Mouse (Mus musculus): ENCODE results near the gene Ppat.
"Not testable (repeated sequence)": the region's sequence is repeated elsewhere in the genome, so short reads cannot be mapped to it uniquely, and the experiment has no call there.

Gene Ppat

DNA sequence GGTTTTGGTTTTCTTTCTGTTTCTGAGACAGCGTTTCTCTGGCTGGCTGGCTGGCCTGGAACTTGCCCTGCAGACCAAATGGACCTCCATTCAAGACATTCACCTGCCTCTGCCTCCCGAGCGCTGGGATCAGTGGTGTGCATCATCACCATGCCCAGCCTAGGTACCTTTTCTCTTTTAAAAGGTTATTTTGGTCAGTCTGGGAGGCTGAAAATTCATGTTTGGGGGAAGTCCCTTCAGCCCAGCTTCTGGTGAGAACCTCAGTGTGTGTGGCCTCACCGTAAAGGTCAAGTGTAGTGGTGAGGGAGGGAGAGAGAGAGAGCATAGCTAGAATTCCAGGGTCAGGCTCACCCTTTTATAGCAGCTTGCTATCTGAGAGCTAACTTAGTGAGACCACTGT lies 3.6 kb downstream of the Ppat start:
- DNase-seq (ENCODE audit: low read depth): no peak

DNA sequence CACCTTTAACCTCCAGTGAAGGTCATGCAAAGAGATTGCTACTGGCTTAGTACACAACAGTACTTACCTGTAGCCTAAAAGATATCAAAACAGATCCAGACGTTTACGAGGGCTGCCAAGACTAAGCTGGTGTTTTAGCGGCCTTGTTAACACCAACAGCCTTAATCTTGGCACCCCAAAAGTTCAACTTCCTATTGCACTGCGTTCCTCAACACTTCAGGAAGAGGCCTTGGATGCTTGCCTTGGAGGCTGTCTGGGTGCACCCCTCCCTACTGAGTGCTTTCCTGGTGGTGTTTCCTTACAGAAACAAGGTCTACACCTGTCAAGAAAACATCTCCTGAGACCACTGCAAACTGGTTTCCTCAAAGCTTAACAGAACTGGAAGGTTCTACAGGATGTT lies 4.2 kb downstream of the Ppat start:
- DNase-seq (ENCODE audit: low read depth): no peak

DNA sequence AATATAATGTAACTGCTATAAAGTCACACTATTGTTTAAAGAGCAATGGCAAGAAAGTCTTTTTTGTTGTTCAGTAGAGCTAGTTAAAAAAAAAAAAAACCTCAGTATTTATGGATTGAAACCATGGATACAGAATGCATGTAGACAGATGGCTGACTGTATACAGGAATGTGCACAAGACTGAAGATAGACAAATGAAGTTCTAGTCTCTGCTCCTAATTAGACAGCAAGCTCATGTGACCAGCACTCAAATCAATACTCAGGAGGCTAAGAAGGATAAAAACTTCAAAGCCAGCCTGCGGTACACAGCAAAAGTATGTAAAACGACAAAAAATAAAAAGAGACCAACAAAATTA lies 5.7 kb downstream of the Ppat start:
- DNase-seq (ENCODE audit: low read depth): no peak

DNA sequence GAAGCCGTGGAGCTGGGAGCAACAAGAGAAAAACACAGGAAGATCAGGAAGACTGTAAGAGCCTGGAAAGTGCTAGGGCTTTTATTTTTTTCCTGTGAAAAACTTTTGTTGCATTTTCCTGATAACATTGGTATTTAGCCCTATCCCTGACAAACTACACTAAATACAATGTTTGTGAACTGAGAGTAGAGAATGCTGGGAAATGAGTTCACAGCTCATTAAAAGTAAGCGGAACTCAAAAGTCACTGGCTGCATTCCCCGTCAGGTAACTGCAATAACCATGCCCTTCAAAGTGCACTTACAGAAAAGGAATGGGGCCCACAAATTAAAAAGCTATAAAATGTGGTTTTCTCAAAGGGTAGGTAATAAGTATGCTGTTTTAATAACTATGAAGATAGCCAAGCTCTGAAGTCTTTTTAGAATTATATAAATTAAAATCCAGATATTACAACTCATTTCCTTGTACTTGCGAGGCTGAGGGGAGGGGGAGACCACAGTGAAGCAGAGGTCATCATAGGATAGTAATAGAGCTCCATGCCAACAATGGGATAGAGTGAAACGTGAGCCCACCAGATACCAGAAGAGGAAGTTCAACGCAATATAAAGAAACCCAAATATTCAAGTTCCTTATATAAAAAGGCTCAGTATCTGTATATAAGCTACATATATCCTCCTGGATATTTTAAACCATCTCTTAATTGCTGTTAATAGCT lies 6.3 kb downstream of the Ppat start:
- DNase-seq (ENCODE audit: low read depth): no peak

DNA sequence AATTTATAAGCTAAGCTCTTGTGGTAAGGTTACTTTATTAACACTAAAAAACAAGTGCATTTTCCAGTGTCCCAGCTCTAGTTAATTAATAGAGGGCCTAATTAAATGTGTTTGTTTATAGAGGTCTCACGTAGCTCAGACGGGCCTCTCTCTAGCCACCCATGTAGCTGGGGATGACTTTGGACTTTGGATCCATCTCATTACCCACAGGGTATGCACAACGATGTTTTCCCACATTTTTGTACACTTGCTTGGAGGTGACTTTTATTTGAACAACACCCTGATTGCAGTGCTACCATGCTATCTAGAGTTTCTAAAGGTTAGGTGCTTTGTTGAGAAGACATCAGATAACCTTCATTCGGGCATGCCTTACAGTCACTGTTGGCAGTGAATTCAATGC lies 8.9 kb downstream of the Ppat start:
- no peak for DNase-seq (ENCODE audit: low read depth)

DNA sequence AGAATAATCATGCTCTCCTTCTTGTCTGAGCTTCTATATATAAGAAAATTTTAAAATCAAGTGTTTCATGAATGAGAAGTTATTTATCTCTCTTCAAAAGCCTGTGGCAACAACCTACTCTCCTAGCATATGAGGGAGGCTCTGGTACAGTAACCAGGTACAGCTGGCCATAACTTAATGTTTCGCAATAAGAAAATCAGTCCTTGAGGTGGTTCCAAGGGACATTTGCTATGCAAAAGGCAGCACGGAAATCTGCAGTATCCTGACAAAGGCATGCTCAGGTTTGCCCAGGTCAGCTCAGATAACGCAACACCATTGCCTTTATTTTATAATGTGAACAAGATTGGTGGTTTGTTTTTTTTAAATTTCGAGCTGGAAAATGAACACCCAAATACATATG lies 9.4 kb downstream of the Ppat start:
- no peak for DNase-seq (ENCODE audit: low read depth)

DNA sequence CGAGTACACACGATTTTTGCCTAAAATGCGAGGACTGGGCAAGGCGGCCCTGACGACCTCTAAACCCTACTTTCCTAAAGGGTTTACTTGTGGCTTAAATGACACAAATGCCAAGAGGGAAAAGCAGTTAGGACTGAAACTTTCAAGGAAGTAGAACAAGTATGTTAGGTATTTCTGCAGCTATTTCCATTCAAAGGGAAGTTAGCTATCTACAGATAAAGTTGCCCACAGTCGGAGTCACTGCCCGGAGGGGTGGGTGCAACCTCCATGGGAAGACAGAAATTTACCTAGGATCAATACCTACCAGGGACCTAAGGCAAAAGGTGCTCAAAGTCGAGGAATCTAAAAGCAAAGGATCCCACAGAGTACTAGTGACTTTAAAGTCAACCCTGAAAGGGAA lies 11.7 kb downstream of the Ppat start:
- DNase-seq (ENCODE audit: low read depth): no peak

DNA sequence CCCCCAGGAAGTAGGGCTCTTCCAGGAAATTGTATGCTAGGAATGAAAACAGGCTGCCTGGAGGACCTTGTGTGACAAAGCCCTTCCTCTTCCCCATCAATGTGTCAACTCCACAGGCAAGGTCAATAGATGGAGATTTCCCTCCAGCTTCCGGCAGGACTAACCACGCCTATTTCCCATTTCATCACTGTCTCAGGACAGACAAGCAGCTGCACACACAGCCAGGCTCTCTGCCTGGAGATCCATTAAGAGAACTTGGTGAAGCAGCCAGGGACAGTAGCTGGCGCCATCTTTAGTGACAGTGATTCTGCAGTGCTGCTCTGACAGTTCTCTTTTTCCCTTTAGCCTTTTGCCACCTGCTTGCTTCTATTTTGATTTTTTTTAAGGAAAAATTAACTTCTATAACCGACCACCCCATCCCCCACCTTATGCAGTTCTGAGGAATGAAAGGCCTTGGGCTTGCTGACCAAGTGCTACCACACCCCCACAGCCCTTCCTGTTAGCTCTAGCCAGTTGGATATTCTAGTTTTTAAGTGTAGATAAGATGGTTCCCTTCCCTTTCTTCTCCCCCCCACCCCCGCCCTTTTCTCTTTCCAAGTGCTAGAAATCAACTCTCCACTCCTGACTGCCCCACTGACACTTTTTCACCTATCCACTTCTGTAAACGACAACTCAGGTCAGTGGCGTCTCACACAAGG lies 22.0 kb downstream of the Ppat start:
- DNase-seq (ENCODE audit: low read depth): peak; percentile 18

DNA sequence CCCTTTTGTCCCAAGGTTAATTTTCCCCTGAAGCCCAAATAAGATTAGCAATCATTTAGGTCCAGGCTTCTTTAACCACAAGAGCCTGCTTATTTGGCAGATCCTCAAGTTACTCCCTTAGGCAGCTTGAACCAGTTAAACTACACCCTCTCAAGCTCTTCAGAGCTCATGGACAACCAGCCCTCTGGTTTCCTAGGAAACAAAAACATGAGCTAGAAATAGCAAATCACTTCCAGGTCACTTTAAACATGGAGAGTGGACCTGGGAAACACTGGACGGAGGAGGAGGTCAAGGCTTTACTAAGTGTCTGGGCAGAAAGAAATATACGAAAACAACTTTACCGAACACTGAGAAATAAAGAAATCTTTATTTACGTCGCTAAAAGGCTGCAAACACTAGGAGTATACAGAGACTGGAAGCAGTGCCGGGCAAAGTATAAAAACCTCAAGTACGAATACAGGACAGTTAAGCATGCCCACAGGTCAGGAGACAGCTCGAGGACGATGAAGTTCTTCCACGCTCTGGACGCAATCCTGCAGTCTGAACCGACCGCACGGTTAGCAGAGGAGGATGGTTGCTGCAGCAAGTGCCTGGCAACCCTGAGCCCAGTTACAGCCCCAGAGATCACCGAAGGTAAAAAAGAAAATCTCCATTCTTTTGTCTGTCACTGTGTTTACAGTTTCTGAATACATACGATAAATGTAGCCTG lies 23.1 kb downstream of the Ppat start:
- DNase-seq (ENCODE audit: low read depth): peak; percentile 86

DNA sequence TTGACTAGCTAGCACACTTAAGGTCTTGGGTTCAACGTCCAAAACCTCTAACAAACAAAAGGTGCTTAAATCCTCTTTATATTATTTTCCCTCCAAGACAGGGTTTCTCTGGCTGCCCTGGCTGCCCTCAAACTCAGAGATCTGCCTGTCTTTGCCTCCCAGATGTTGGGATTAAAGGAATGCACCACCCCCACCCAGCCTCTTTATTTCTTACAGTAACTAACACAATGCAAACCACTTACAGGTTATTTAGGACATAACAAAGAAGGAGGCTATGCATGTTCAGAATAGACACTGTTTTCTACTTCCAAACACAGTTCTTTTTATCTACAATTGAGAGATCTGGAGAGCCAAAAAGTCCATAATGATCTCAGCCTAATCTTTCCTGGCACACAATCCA lies 27.1 kb downstream of the Ppat start:
- no peak for DNase-seq (ENCODE audit: low read depth)

DNA sequence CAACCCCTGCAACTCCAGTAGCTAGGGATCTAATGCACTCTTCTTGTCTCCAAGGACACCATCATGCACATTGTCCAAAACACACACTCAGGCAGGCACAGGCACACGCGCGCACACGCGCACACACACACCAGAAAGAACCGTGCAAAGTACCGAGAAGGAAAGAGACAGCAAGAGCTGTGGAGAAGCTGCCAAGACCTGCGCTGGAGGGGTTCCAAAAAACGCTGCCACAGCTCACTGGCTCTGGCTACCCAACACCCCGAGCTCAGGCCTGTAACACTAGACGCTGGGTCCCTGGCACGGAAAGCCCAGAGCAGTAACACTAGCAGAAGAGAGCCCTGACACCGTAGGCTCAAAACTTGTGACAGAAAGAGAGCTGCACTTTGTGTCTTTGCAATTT lies 27.9 kb downstream of the Ppat start:
- DNase-seq (ENCODE audit: low read depth): peak; percentile 62

DNA sequence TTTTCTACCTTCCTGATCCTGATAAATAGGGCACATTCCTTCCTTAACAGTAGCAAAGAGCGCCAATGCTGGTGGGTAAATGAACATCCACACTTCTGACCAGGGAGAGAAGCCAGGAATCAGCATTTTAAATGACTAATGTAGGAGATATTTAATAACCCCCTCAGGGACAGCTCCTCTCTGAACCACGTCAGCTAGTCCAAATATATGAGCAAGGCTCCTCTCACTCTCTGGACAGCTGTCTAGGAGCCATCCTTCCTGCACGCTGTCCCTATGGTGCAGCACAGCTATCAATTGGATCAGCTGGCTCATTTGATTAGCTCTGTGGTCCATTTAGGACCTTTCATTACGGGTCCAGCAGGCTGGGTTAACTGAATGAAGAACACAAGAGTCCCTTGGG lies 28.5 kb downstream of the Ppat start:
- peak; percentile 57 for DNase-seq (ENCODE audit: low read depth)

DNA sequence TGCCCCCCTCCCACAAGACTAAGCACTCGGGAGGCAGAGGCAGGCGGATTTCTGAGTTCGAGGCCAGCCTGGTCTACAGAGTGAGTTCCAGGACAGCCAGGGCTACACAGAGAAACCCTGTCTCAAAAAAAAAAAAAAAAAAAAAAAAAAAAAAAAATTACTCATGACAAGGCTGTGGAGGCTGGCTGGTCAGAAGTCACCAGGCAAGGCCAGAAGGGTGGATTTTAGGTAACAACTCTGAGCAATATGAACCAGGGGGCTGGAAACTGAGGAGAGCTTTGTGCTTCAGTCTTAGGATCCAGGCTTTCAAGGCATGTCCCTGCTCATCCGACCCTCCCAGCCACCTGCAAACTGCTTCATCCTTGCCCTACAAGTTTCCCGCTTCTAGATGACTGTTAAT lies 38.9 kb downstream of the Ppat start:
- DNase-seq (ENCODE audit: low read depth): not testable (repeated sequence)

DNA sequence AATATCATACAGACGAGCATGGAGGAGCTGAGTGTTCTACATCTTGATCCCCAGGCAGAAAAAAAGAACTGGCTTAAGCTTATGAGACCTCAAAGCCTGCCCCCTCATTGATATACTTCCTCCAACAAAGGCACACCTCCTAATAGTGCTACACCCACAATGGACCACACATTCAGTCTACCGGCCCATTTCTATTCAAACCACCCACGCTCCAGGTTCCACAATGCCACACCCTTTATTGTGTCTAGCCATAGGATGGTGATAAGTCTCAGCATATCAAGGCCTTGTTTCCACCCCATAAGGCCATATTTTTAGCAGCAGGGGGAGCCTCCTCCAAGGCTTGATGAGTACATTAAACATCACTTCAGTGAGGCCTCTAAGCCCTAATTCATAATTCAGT lies 40.6 kb downstream of the Ppat start:
- no peak for DNase-seq (ENCODE audit: low read depth)

DNA sequence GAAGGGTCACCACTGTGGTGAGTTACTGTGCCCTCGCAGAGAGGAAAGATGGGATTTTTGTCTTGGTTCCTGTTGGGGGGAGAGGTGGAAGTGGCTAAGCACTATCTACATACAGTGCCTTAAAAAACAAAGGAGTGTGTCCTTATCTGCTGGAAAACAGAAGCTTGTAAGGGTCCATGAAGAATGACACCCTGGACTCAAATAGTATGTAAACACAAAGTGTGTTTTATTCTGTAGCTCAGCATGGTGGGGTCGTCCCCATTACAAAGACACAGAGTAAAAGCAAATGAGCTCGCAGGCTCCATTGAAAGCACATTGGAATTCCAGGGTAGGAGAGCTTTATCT lies 45.3 kb downstream of the Ppat start:
- no peak for DNase-seq (ENCODE audit: low read depth)

DNA sequence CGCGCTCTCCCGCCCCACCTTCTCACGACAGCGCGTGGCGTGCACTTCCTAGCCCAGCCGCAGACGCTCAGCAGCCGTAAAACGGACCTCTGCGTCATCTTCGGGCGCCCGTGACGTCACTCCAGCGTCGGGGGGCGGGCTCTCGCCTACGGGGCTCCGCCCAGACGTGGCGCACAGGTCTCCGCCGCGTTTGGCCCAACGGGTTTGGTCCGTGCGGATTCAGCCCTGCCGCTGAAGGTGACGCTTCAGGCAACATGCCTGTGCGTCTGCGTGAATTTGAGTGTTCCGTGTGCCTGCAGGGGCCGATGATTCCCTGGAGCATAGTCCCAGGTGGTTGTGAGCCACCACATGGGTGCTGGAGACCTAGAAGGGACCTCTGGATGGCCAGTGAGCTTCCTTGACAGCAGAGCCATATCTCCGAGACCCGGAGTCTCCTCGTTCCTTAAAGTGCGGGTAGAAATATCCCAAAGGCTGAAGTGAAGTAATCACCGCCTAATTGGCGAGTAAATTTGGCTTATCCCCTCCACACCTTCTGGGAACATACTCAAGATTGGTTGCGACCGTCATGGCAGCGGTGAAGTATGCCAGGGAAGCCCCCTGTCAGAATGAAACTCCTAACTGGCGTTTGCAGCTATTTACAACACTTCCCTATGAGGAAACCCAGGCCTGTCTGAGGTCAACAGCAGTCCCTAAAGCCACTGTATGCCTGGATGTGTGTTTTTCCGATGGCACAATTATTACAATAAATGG lies 45.8 kb downstream of the Ppat start, which contains the start of gene Aasdh:
TSS of gene Aasdh (minus strand) at position 110 of the 750 bp plus-strand sequence.
- peak; percentile 99 for DNase-seq (ENCODE audit: low read depth)

DNA sequence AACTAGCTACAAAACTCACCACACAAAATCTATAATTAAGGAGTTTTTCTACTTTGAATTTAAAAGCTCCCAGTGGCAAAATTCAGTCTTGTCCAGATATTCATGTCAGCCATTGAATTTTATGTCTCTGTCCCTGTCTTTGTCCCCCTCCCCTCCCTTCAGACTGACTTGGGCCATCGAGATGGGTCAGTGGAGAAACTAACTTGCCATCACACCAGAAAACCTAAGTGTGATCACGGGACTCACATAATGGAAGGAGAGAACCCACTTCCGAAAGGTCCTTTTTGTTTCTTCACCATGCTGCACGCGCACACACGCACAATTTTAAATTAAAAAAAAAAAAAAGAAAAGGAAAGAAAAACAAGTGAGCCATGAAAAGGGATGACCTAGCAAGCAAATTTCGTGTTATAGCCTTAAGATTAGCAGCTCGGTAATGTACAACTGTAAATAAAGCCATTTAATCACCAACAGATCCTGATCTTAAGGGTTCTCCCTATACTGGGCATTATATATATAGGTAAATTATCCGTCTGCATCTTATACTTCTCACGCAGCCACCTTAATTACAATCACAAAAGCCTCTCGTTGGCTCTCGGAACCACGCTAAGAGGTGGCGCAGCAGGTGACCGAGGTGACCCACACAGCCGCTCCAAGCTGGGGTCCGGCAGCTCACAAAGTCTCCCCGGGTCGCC lies 46.5 kb downstream of the Ppat start:
- DNase-seq (ENCODE audit: low read depth): peak; percentile 17

DNA sequence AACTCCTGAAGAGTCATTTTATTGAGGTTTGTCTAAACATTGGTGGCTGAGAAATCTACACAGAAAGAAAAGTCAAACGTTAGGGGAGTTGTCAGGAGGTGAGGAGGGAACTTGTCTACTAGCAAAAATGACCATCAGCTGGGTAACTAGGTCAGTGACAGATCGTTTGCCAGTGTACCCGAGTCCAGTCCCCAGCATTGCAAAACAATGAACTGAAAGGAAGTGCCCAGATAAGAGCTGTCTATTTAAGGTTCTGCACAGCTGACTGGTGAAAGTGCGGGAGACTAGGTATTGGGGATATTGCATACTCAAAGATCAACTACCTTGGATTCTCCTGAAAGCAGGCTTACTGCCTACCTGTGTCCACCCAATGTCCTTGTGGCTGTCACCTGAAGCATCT lies 49.2 kb downstream of the Ppat start:
- DNase-seq (ENCODE audit: low read depth): no peak

DNA sequence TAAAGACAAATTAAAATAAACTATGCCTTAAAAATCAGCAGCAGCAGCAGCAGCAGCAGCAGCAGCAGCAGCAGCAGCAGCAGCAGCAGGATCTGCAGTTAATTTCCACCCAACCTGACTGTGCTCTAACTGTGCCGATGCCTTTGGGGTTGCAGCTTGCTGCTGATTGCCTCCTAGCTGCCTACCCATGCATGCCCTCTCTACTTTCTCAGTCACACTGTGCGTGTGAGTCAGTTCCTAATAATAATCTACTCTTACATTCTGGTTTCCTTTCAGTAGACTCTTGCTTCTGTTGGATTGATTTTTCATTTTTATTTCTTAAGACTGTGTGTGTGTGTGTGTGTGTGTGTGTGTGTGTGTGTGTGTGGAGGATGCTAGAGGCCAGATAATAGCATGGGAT lies 58.3 kb downstream of the Ppat start:
- no peak for DNase-seq (ENCODE audit: low read depth)

DNA sequence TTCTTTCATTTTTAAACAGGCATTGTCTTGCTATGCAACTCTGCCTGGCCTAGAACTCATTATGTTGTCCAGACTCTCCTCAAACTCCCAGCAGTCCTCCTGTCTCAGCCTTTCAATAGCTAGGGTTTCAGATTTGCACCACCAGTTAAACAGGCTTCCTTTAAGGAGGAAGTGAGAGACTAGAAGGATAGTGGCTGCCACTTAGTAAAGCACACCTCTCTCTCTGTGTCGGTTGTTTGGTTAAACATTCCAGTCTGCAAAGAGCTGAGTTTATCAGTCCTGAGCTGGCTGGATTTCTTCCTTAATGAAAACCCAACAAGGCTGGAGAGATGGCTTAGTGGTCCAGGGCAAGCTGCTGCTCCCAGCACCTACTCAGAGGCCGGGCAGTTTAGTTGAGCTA lies 58.8 kb downstream of the Ppat start:
- no peak for DNase-seq (ENCODE audit: low read depth)

DNA sequence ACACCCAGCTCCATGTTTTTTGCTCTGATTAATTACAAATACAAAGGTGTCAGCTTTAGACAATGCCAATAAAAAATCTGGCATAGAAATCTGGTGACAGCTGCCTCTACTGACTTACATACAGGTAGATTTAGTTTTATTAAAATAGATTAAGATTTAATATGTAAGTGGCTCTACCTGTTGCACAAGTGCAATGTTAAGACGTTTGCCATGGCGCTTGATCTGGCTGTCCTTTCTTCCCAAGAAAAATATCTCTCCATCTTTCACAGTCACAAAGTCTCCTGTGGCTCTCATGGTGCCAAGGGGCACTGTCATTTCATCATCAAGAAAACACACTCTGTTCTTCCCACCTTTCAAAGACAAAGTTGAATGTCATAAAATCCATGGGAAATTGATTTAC lies 64.4 kb downstream of the Ppat start:
- DNase-seq (ENCODE audit: low read depth): no peak

DNA sequence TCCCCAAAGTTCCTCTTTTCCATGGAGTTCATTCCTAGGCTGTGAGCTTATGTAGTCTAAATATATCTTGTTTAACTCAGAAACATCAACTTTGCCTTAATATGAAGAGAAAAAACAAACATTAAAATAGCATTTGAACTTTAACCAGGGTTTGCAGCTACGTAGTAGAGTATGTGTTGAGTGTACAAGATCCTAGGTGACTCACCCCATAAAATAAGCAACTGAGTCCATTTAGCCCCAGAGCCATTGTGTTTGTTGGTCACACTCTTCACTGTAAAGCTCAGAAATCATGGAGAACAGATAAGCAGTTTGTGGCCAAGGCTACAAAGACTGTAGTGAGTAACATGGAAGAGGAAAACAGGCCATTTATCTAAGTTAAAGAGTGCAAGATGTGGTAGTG lies 67.3 kb downstream of the Ppat start:
- peak; percentile 25 for DNase-seq (ENCODE audit: low read depth)
